Mouse (Mus musculus) cerebellum, postnatal 14 days (tissue): Measurements from ENCODE around the gene Trim41.

Source experiments
- DNase-seq, 2 experiments: peaks; one replicate each; pipeline ENCODE4 v3.0.0; 2021; ENCODE audit warnings: mixed read lengths in 2 of 2

Gene Trim41

GRCm38 (mm10) chr11:48789215-48789614 lies 27.9 kb downstream of the Trim41 start:
- no peak for DNase-seq

DNA sequence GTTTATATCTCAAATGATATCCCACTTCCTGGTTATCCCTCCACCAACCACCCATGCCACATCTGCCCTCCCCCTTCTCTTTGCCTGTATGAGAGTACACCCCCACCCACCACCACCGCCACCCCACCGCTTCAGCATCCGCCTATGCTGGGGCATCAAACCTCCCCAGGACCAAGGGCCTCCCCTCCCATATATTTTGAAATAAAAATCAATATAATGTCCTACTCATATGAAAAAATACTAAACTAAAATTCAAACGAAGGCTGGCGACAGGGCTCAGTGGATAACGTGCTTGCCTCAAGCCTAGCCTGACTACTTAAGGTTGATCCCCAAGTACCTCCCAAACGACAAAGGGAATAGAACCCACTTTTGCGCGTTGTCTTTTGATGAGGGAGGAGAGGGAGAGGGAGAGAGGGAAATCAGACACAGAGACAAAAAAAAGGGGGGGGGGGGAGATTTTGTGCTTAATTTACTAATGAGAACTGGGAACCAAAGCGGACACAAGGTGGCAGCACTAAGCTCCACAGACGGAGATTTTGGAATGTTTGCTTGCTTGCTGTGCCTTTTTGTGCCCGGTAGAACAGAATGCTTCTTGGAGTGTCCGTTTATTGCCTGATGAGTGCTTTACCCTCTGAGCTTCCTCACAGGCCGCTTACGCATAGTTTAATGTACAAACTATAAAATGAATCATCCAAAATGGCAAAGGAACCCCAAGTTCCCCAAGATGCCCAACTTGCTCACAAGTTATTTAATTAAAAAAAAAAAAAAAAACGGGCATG lies 28.7 kb downstream of the Trim41 start:
- DNase-seq = peak; percentile 89 to 93

DNA sequence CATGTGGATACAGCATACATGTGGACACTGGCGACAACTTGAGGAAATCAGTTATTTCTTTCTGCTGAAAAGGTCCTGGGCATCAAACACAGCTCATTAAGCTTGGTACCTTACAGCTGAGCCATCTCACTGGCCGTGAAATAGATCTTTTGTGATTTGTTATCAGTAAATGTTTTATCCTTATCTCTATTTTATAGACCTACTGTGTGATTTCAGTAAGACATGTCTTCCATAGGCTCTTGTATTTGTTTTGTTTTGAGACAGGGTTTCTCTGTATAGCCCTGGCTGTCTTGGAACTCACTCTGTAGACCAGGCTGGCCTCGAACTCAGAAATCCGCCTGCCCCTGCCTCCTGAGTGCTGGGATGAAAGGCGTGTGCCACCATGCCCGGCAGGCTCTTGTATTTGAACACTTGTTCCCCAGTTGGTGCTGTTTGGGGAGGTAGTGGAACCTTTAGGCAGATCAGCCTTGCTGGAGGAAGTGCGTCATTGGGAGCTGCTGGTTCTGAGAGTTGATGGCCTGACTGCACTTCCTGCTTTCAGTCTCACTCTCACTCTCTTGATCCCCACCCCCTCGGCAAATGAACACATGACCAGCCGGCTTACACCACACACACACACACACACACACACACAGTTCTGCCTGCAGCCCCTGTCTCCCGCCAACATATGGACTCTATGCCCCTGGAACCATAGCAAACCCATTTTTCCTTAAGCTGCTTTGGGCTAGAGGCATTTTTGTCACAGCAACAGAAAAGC lies 29.5 kb downstream of the Trim41 start:
- DNase-seq = peak; percentile 50 to 70

DNA sequence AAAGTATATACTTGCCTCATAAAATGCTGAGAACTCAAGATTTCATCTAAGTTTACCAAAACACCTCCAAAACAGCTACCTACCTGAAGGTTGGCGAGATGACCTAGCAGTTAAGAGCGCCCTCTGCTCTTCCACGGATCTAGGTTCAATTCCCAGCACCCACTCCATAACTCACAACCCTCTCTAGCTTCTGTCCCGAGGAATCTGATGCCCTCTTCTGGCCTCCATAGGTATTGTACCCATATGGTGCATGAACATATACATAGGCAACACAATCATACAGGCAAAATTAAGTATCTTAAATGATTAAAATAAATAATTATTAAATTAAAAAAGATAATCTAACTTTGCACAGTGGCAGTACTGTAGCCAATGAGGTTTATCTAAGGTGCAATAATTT lies 34.9 kb downstream of the Trim41 start:
- DNase-seq = no peak

DNA sequence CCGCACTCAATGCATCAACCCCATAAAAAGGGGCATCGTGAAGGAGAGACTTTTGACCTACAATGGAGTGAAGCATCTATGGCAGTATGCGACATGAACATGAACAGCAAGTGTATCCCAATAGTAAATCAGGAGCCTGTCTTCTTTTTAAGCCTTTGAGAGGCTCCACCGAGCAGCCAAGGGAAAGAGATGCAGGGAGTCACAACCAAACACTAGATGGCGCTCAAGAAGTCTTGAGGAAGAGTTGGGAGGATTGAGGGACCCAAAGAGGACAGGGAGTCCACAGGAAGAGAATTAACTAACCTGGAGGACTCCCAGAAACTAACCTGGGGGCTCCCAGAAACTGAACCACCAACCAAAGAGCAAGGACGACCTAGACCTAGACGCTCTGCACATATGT lies 37.7 kb downstream of the Trim41 start:
- DNase-seq = peak; percentile 51 to 63

- DNase-seq = no peak
Measured at GRCm38 (mm10) chr11:48777303-48777702, 39.9 kb downstream of the Trim41 start.

GRCm38 (mm10) chr11:48776664-48777063 lies 40.5 kb downstream of the Trim41 start:
- peak in 1 of 2 experiments; percentile 24 for DNase-seq

- peak; percentile 76 to 77 for DNase-seq
Measured at GRCm38 (mm10) chr11:48775483-48775882, 41.7 kb downstream of the Trim41 start.

GRCm38 (mm10) chr11:48774443-48775298 lies 42.5 kb downstream of the Trim41 start:
- peak; percentile 74 to 78 for DNase-seq

- DNase-seq = peak in 1 of 2 experiments; percentile 38
Measured at GRCm38 (mm10) chr11:48771691-48772090, 45.5 kb downstream of the Trim41 start.

- no peak for DNase-seq
Measured at GRCm38 (mm10) chr11:48767195-48767876, 49.8 kb downstream of the Trim41 start.

- no peak for DNase-seq
Measured at GRCm38 (mm10) chr11:48764119-48764518, 53.0 kb downstream of the Trim41 start.

DNA sequence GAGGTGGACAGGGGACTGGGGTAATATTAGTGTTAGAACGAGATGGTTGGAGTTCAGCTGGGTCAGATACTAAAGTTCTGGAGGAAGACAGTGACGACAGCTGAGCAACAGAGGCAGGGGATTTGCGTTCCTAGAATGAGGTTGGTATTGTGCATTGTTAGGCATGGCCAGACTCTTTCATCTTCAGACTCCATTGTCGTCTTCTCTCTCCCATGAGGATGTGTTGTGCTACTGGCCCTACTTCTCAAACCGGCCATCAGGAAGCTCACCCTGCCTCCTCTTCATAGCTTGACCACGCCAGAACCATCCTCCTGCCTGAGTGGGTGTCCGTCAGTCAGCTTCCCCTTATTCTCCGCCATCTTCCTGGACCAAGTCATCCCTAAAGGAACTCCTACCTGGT lies 58.1 kb downstream of the Trim41 start:
- DNase-seq = no peak
